Mouse (Mus musculus) heart, adult 8-10 months (tissue): Measurements from ENCODE around the gene Faap24. TPM values are rescaled to one million over a fixed set of nuclear protein-coding genes. Genes with fewer than 3 reads are reported as not detected.

Source experiments
- DNase-seq: peaks from one replicate; pipeline ENCODE4 v3.0.0; 2022; ENCODE audit warnings: low spot score
- total RNA-seq, 4 experiments: library from RNA; stranded (reverse); gene quantifications; 2 replicates each; pipeline ENCODE4 v1.2.4; 2022

The Faap24 gene
- 1 to 10 TPM; 1.3 to 2.0 (median 1.7) TPM for total RNA-seq

DNA sequence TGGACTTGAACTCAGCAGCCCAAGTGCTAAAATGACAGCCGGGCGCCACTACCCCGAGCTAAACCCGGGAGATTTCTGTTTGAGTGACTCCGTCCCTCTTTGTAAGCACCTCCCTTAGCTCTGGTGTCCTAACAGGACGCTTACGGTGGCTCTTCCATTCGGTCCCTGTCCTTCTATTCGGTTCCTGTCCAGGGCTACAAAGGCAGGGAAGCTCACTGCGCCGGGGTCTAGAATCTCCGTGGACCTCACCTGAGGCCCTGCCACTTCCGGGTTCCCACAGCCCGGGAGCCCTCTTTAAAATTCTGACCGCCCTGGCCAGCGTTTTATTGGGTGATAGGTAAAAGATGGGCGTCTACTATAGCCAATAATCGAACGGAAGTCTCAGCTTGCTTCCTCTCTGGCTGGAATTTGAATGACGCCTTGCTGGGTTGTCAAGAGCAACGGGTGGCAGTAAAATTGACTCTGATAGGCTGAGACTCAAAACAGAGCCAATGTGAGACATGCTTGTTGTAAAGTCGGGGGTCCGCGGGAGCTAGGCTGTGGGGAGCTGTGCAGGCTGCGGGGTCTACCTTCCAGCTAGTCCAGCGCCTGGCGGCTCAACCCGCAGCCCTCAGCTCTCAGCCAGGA, at the start of gene Faap24, which contains the start of gene Cep89:
Faap24 (minus strand) TSS at position 295 of the 627 bp plus-strand sequence.
Cep89 (plus strand) TSS at position 494 of the 627 bp plus-strand sequence.
- DNase-seq, result peak; percentile 99

DNA sequence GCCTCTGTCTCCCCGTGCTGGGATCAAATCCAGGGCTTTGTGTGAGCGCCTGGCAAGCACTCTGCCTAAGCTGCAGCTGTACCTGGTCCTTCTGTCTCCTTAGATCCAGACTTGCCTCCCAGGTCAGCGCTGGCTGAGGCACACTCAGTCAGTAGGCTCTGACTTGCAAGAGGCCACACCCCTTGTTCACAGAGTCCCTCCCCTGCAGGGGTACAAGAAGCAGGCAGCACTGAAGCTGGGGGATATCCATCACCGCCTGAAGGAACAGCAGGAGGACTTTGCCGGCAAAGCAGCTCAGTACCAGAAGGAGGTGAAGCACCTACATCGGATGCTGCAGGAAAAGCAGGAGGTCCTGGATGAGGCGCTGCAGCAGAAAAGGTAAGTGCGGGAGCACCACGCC, 38.6 kb upstream of the Faap24 start:
- DNase-seq, result no peak

DNA sequence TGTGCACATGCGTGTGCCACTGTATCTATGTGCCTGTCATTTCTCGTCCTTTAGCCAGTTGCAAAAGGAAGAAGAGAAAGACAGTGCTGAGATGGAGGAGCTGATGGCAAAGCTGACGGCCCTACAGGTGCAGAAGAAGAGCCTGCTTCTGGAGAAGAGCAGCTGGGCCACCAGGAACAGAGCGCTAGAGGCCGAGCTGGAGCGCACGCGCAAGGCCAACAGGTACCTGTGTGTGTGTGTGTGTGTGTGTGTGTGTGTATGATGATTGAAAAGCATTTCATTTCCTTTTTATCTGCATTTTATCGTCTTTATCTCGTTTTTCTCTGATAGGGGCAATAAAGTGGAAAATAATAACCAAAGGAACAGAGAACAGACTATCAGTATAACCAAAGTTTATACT, 31.5 kb upstream of the Faap24 start:
- DNase-seq, result no peak

DNA sequence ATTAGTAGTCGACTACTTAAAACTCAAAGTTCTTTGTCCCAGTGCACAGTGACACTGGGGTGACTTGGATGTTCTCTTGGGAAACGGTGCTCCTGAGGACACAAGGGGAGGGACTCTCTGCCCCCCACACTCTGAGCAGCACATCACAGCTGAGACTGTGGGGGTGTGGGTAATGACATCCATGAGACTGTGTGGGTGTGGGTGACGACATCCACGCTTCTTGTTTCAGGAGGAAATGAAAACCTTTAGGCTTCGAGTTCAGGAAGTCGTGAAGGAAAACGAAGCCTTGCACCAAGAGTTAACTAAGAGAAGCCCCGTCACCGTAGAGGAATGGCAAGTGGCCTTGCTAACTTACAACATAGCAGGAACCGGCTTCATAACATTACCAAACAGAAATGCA, 26.4 kb upstream of the Faap24 start:
- DNase-seq, result no peak

DNA sequence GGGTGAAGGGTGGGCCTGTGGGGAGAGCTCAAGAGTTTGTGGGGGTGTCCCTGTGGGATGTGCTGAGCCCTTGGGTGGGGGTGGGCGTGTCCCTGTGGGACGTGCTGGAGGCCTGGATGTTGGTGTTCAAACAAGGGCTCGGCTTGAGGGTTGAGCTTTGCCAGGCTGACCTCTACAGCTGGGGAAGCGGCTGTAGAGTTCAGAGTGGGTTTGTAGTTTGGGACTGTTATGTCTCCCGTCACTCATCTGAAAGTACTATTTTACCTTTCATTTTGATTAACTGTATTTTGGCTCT, 20.0 kb upstream of the Faap24 start:
- DNase-seq, result no peak

DNA sequence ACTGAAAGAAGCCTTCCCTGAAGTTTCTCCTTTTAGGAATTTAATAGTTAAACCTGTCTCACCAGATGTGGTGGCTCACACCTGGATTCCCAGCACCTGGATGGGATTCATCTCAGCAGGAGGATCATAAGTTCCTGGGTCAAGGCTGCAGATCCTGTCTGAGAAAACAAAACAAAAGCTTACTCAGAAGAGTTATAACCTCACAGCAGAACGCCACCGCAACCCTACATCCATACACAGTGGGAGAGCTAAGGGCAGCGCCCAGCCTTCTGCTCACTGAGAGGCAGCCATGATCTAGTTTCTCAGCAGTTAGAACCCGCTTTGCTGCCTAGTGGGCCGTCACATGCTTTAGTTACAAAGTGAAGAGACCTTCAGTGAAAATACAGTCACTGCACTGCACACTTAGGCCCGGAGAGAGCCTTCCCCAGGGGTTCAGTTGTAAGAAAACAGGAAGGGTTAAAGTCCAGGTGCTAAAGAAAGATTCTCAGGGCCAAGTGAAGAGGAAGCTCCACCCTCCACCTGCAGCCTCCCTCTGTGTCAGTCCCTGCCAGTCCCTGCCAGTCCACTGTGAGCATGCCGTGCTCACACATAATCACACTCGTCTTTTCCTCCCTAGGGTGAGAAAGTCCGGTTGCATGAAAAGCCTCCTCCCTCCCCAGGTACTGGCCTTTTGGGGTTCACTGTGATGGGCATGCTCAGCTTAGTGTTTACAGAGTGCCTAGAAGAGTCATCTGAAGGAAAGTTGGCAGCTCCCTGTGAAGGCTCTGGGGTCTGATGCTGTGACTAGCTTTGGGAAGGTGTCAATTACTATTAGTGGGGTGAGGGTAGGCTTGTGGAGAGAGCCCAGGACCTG, 19.4 kb upstream of the Faap24 start:
- DNase-seq, result no peak

DNA sequence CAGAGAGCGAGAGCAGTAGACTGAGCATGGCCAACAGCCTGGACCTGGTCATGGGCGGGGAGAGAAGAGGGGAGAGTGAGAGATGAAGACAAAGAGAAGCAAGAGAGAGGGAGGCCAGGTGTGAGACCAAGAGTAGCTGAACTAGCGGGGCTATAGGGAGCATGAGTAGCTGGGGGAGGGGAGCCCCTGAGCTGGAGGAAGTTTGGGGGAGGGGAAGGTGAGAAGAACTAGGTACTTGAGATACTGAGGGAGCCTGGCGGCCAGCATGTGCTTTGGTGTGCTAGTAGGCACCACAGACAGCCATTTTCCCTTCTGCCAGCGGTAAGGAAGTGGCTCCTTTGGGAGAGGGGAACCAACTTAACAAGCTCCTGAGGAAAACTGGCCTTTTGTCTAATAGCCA, 18.6 kb upstream of the Faap24 start:
- no peak for DNase-seq

DNA sequence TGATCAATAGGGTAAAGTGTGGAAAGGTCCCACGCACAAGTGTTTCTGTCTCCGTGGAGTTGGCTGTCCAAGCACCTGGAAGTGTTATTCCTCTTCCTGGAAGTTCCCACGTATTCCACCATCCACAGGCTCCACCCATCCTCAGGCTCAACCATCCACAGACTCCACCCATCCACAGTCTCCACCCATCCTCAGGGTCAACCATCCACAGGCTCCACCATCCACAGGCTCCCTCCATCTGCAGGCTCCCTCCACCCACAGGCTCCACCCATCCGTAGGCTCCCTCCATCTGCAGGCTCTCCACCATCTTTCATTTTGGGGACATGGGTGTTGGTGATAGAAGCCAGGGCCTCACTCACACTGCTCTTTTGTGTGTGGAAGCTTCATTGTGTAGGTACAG, 4.5 kb upstream of the Faap24 start:
- DNase-seq, result no peak

DNA sequence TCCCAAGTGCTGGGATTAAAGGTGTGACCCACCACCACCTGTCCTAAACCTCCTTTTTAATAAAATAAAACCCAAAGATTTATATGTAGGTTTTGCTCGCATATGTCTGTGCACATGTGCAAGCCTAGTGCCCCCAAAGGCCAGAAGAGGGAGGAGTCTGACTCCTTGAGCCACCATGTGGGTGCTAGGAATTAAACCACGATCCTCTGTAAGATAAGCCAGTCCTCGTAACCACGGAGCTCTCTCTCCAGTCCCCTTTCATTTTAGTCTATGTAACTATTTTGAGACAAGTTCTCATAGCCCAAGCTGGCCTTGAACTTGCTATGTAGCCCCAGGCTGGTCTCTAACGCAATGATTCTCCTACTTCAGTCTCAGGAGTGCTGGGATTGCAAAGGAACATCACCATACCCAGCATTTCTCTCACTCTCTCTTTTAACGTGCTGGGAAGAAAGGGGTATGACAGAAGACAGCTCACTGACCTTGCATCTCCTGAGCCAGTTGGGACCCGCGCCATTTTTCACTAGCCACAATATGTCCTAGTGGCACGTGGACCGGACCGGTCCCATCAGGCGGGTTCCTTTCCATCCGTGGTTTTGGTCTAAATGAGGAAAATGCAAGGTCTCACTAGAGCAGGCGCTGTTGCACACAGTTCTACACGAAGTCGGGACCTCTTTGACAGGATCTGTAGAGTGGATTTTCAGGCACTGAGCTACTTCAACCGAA, 741 bp downstream of the Faap24 start:
- no peak for DNase-seq

DNA sequence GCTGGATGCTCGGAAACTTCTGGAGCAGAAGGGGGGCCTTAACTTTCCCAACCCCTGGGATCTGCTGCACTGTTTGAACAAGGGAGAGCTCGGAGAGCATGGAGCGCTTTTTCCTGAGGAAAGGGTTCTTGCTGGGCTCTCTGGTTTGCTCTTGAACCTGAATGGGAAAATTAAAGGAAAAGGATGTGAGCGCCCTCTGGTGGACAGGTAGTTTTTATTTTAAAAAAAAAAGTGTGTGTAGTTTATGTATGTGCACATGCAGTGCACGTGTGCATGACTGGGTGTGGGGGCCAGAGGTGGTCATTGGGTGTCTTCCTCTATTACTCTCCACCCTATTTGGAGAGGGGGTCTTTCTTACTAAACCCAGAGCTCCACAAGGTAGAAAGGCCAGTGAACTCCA, 3.7 kb downstream of the Faap24 start:
- DNase-seq, result peak; percentile 11

DNA sequence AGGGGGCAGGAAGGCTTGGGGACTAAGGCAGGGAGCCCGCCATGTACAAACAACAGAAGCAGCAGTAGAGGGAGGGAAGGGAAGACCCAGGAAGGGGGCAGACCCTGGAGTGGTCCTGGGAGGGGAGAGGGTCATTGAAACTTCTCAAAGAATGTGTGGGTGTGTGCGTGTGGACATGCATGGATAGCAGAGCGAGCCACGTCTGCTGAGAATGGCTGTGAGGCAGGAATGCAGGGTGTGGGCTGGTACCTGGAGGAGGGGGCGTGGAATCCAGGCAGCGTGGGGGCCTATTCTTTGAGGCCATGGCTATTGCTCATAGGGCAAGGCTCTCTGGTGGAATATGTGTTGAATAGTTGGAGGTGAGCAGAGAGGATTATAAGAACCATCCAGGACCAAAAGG, 7.9 kb downstream of the Faap24 start:
- DNase-seq, result no peak

DNA sequence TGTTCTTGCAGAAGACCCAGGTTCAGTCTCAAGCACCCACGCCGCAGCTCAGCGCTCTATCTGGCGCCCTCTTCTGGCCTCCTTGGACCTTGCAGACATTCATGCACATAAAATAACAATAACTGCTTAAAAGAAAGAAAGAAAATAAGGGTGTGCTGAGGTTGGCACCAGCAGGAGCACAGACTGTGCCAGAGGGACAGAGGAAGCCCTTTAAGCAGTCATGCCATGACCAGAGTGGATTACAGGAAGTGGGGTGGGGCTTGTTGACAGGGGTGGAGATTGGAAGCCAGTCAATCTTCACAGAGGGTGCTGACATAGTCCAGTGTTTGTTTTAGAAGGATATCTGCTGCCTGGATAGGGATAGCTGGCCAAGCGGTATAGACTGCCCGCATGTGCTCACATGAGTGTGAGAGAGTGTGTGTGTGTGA, 10.1 kb downstream of the Faap24 start:
- DNase-seq, result peak; percentile 4

DNA sequence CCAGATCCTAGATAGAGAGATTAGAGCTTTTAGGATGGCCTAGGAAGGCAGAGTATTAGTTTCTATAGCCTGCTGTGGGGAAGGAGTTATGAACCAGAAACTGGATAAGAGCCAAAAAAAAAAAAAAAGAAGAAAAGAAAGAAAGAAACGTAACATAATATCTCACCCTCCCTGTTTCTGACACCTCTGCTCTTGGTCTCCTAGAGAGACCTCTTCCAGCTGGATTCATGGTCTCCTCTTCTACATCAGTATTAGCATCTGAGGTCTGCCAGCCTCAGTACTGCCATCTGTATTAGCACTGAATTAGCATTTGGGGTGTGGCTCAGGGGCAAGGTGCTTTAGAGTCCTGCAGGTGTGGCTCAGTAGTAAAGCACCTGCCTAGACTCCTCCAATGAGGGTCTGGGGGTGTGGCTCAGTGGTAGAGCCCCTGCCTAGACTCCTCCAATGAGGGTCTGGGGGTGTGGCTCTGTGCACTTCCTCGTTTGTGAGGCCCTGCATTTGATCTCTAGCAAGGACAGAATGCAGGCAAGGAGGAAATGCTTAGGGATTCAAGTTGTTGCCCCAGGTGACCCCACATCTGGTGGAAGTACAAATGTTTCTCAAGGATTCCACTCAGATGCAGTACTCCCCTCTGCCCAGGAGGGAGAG, 13.8 kb downstream of the Faap24 start:
- DNase-seq, result no peak

DNA sequence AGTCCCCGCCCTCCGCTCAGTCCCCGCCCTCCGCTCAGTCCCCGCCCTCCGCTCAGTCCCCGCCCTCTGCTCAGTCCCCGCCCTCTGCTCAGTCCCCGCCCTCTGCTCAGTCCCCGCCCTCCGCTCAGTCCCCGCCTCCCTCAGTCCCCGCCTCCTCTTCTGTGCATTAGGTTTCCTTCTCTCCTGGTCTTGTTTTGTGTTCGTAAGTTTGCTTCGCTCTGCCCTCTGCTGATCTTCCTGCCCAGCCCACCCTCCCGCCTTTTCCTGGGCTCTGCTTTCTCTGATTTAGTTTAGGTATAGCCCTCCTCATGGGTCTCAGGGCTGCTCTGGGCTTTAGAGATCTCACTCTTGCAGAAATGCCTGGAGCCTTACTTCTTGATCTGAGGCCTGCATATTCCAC, 14.8 kb downstream of the Faap24 start:
- no peak for DNase-seq

DNA sequence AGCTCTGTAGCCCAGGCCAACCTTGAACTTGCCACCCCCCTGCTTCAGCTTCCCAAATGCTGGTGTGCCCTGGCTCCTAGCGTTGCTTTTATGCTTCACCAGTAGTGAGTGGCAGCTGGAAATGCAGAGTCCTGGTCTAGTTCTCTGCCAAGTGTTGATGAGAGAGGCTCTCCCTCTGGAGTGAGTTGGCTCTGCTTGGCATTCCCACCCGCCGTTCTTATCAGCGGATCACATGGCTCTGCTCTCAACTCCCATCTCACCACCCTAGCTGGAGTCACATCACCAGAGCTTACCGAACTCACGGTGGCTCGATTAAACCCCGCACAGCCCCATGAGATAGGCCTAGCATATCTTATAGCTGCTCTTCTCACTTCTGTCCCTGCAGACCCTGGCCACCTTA, 16.3 kb downstream of the Faap24 start:
- peak; percentile 42 for DNase-seq

DNA sequence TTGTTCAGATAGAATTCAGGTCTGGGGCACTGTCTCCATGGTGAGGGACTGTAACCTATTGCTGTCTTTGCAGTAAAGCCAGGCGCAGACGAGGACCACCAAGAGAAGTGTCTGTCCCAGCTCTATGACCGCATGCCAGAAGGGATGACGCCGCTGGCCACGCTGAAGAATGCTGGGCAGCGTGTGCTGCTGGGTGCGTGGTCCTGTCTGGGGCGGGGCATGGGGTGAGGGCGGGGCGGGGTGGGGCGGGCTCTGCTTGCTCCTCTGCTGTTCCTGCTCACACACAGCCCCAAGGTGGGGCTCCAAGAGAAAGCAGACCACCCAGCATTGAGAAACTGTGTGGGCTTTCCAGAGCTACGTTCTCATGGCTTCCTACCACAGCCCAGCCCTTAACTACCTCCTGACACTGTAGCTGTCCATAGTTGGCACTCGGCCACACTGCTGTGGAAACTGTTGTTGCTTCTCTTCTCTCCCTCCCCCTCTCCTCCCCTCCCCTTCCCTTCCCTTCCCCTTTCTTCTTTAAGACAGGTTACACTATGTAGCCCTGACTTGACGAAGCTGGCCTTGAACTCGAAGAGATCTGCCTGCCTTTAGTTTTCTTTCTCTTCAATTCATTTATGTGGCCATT, 17.0 kb downstream of the Faap24 start:
- no peak for DNase-seq

DNA sequence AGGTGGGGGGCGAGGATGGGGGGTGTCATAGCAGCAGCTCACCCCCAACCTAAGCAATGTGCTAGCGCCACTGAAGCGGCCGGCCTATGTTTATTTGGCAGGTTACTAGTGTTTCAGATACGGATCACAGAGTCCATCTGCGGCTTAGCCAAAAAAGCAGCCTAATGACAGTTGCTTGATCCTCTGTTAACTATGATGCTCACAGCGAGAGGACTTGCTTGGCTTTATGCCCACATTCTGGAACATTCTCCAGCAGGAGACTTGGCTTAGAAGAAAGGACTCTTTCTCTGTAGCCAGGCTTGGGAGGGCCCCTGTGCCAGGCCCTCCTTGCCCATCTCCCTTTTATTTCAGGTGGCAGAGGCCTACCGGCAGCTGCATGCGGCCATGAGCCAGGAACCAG, 20.0 kb downstream of the Faap24 start:
- no peak for DNase-seq

DNA sequence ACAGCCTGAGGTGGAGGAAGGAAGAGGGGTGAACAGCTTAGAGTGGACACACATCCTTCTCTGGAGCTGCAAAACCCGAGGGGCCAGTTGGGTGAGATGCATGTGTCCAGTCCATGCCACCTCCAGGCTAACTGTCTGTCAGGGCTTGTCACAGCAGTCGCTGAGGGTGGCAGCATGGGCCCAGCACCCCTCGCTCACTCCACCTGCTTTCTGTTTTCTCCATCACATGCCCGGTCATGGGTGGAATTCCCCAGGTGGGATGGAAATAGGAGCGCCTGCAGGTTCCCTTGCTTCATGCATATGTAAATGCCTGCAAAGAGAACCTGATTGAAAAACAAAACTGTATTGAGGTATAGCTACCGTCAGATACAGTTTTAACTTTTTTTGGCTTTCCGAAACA, 22.4 kb downstream of the Faap24 start:
- no peak for DNase-seq

DNA sequence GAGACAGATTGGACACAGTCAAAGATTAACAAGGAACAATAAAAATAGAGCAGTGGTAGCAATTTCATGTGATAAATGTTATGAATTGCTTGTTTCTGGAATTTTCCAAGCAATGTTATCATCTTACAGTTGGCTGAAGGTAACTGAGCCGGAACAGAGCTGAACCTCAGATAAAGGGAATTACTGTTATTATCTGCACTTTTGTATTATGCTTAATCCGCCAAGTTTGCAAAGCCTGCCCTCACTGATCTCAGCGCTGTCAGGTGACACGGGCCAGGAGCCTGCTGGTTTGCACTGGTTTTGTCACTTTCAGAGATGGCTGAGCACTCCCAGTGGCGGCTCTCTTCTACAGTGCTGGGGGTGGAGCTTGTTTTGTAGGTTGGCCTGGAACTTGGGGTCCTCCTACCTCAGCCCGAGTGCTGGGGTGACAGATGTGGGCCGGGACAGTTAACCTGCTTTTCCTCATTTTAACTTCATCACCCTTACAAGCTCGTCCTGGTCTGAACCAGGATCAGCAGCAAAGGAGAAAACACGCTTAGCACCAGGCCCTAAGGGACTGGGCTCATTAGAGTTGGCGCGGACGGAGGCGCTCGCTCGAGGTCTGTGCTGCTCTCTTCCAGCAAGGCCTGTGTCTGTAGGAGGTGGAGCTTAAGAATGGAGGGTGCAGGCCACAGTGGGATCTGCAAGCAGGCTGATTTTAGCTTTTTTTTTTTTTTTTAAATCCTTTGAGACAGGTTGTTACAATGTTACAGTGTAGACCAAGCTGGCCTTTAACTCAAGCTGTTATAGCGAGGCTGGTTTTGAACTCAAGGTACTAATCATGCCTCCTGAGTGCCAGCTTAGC, 23.3 kb downstream of the Faap24 start:
- DNase-seq, result no peak

DNA sequence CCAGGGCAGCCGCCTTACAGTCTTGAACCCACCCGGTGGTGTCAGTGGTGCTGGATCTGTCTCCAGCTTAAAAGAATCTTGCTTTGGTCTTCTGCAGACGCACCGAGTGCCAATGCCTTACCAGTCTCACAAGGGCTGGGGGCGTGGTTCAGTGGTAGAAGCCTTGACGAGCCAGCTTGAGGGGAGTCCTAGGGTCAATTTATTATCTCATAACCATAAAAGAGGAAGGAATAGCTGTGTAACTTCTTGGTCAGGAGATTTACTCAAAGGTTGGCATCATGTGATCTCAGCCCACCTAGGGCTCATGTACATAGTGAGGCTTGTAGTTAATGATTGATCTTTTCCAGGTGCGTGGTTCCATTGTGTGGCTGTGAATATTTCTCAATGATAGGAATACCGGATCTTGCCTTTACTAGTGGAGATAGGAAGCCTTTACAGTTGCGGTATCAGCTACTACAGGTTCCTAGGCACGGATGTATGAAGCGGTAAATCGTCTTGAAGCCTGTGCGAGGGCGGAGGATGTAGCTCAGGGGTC, 24.1 kb downstream of the Faap24 start:
- DNase-seq, result no peak

DNA sequence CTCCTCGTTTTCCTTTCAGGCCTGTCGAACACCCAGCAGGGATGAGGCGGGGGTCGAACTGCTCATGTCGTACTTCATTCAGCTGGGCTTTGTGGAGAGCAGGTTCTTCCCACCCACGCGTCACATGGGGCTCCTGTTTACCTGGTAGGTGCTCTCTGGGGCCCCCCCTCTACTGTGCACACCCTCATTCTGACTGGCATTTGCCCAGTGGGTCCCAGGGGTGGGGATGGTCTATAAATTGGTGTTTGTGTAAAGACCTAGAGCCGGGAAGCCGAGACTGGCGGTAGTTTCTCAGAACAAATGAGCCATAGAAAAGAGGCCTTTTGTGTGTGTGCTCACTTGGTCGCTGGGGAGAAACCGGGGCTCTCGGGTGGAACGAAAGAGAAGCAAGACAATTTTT, 25.5 kb downstream of the Faap24 start:
- no peak for DNase-seq
